Mouse (Mus musculus): ENCODE results near the gene Vmn1r217.
"Not testable (repeated sequence)": the region's sequence is repeated elsewhere in the genome, so short reads cannot be mapped to it uniquely, and the experiment has no call there.

The Vmn1r217 gene

DNA sequence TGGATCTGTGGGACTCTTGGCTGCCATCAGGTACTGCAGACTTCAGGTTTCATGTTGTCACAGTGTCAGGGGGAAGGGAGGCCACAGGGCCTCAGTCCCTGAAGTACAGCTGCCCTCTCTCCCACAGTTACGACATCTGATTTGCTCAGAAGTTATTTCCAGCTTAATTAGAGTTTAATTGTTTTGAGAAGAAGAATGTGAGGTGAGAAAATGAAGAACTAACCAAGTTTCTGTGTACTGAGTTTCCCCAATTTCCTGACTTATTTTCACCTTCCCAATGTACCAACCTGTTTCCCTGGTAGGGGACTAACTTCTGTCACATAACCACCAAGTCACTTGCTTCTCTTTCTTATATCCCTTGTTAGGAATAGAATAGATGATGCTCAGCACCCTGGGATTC lies at the start of gene Vmn1r217:
Gene Vmn1r217, minus strand, starts transcription at position 101 of the 400 bp plus-strand sequence.
- DNase-seq (ENCODE audit: low spot score), result not testable (repeated sequence)

DNA sequence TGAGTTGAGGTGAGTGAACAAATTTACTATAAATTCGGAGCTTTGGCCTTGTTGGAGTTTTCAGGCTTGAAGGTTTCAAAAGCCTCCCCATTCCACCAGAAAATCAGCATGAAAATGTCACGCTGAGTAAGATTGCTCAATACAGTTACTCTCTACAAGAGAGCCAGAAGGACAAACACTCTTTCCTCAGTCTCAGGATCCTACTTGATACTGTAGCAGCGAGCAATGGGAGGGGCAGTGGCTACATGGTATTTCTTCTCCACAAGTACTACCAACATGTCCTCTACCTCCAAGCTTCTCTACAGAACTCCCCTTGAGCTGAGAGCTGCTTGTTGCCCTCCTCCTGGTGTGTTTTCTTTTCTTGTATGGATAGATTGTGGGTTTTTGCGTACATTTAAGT lies 48.4 kb upstream of the Vmn1r217 start:
- not testable (repeated sequence) for DNase-seq (ENCODE audit: low spot score)

GRCm38 (mm10) chr13:23159012-23159411 lies 41.0 kb upstream of the Vmn1r217 start, which contains the start of gene Vmn1r219:
Vmn1r219 (plus strand) TSS chr13:23159312.
- no peak for DNase-seq (ENCODE audit: low spot score)

DNA sequence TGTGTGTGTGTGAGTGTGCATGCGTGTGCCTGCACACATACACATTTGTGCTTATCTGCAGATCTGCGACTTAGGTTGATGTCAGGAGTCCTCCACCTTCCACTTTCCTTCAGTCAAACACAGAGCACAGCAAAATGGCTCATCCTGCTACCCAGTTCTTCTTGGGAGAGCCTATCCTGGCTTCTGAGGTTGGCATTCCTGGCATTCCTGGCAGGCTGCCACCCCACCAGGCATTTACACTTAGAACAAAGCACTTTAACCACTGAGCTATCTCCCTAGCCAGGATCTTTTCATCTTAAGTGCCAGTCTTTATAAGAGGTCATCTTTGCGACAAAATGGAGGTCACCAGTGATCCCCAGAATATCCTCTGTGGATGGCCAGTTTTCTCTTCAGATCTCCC lies 39.8 kb upstream of the Vmn1r217 start:
- DNase-seq (ENCODE audit: low spot score), result no peak

GRCm38 (mm10) chr13:23138880-23139279 lies 20.9 kb upstream of the Vmn1r217 start:
- no peak for DNase-seq (ENCODE audit: low spot score)

GRCm38 (mm10) chr13:23133501-23133900 lies 15.5 kb upstream of the Vmn1r217 start:
- no peak for DNase-seq (ENCODE audit: low spot score)

DNA sequence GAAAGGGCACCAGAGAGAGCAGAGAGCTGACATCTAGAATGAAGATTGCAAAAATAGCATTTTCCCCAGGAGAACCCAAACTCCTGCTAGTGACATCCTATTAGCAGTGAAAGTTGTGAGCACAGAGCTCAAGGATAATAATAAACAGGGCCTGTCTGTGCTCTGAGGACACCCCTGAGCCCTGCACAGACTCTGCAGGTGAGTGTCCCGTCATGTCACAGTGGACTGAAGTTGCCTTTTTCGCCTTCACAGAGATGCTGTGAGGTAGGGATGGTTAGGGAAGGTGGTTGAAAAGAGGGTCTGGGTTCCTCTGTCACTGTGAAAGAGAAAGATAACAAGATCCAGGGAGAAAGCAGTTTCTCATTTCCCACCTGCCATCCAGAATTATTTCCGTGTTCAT lies 15.1 kb upstream of the Vmn1r217 start, which contains the start of gene Vmn1r218:
Gene Vmn1r218, plus strand, starts transcription at position 57 of the 400 bp plus-strand sequence.
- no peak for DNase-seq (ENCODE audit: low spot score)

GRCm38 (mm10) chr13:23120611-23121010 lies 2.6 kb upstream of the Vmn1r217 start:
- DNase-seq (ENCODE audit: low spot score), result no peak

DNA sequence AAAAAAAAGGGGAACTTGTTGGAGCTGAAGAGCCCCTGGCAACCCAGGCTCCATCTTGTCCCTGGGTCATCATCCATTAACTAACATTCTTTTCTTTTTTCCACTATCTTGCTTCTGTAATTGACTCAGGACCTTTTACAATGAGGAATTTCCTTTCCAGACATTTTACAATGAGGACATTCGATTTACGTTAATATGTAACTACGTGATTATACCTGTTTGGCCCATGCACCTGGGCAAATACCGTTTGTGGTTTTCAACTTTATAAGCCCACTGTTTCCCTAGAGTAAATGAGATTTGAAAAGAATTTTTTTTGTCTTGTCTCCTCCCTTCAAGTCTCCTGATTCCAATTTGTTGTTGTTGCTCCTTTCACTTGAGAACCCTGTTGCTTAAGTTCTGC lies 23.6 kb downstream of the Vmn1r217 start:
- no peak for DNase-seq (ENCODE audit: low spot score)

DNA sequence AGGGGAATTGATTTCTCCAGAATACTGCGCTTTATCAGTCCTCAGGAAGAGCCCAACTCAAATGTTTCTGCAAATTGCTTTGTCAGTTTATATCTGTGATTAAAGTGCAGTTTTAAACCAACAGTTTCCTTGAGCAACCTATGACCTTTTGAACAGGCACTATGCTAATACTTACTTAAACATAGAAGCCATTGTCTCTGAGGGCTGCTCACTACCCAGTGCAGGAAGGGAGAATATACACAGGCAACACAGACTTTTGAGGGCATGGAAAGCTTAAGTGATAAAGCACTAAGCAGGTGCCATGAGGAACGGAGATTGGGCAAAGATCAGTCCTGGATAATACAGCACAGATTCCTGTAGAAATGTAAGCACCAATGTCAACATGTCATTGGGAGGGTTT lies 48.7 kb downstream of the Vmn1r217 start:
- no peak for DNase-seq (ENCODE audit: low spot score)

- no peak for DNase-seq (ENCODE audit: low spot score)
Observed at GRCm38 (mm10) chr13:23067725-23068124, 50.3 kb downstream of the Vmn1r217 start, which contains the start of gene Vmn1r215. Vmn1r215 (plus strand) TSS chr13:23068025.

GRCm38 (mm10) chr13:23057778-23058177 lies 60.2 kb downstream of the Vmn1r217 start:
- DNase-seq (ENCODE audit: low spot score), result no peak
